9 mouse cellular contexts compared by ENCODE assay signal in genomic region chr13:13867078-13867759, GRCm38 (mm10).
A peak's percentile ranks its signal among the peaks of the same experiment; 100 is the strongest.
DNase-seq lines count a peak whose midpoint lies in the region; ATAC-seq and TF ChIP-seq lines count a peak whose summit lies in the region.
"Had no signal": no experiment of that assay in that cellular context is flagged by ENCODE, and none has a peak within 500 bp of the region (broad histone marks: within the 10 kb centered on the region; RNA-seq: fewer than 3 reads in every experiment).

No protein-coding gene starts in this region.

- 77% methylated on average over 2 of the region's 2 CpGs for WGBS in intestine, embryonic 15.5 days
- 82% methylated on average over 2 of the region's 2 CpGs for WGBS in intestine, embryonic 16.5 days
- WGBS in embryonic facial prominence, embryonic 14.5 days, result 85% methylated on average over 2 of the region's 2 CpGs

- no peaks in the 10 kb centered on the region for H3K27me3 ChIP-seq in intestine, embryonic 15.5 days (replicated peaks)
- no peaks in the 10 kb centered on the region for H3K27me3 ChIP-seq in intestine, embryonic 16.5 days (replicated peaks; ENCODE audit: control insufficient read depth, insufficient read depth, low read length)
- H3K27me3 ChIP-seq in CH12.LX (replicated peaks), result no peaks in the 10 kb centered on the region
- no peaks in the 10 kb centered on the region for H3K27me3 ChIP-seq in embryonic facial prominence, embryonic 14.5 days (replicated peaks; ENCODE audit: control insufficient read depth, insufficient read depth, low read length)

- H3K9me3 ChIP-seq in intestine, embryonic 15.5 days, result no peaks in the 10 kb centered on the region
- no peaks in the 10 kb centered on the region for H3K9me3 ChIP-seq in intestine, embryonic 16.5 days (ENCODE audit: control insufficient read depth, low read length)
- no peaks in the 10 kb centered on the region for H3K9me3 ChIP-seq in CH12.LX (replicated peaks; ENCODE audit: low read length)
- H3K9me3 ChIP-seq in embryonic facial prominence, embryonic 14.5 days (ENCODE audit: control insufficient read depth, low read length), result no peaks in the 10 kb centered on the region

- H3K4me3 ChIP-seq in intestine, embryonic 15.5 days (replicated peaks), result no peak overlapping the region
- no peak overlapping the region for H3K4me3 ChIP-seq in intestine, embryonic 16.5 days (ENCODE audit: low read length)
- H3K4me3 ChIP-seq in CH12.LX (replicated peaks in 1 of 3; ENCODE audit: low read depth in 2 of 3, low read length in 2 of 3, poor library complexity in 1 of 3), result no peak overlapping the region
- no peak overlapping the region for H3K4me3 ChIP-seq in embryonic facial prominence, embryonic 14.5 days (ENCODE audit: low read depth, low read length)

- no peaks in the 10 kb centered on the region for H3K4me1 ChIP-seq in intestine, embryonic 15.5 days (replicated peaks)
- H3K4me1 ChIP-seq in intestine, embryonic 16.5 days (ENCODE audit: control insufficient read depth, insufficient read depth, low read length), result no peaks in the 10 kb centered on the region
- H3K4me1 ChIP-seq in CH12.LX (ENCODE audit: control insufficient read depth in 1 of 2, insufficient read depth in 2 of 2), result peaks cover 0 to 5% of the 10 kb centered on the region in 2 experiments; a peak in 2 of 4 replicates
- no peaks in the 10 kb centered on the region for H3K4me1 ChIP-seq in embryonic facial prominence, embryonic 14.5 days (ENCODE audit: control insufficient read depth, insufficient read depth, low read length)

- dilution Hi-C loops in CH12.LX (cut with MboI; ENCODE audit: extremely low pct_ligation_motif_present, extremely low pct_unique_long_range_greater_than_20kb, low sequenced_read_pairs), result no loop called here

- no peak overlapping the region for H3K4me2 ChIP-seq in intestine, embryonic 15.5 days (replicated peaks)
- H3K4me2 ChIP-seq in intestine, embryonic 16.5 days (ENCODE audit: low read depth, low read length), result no peak overlapping the region
- H3K4me2 ChIP-seq in CH12.LX (ENCODE audit: insufficient read depth, low read depth, poor library complexity, severe bottlenecking), result no peak overlapping the region
- no peak overlapping the region for H3K4me2 ChIP-seq in embryonic facial prominence, embryonic 14.5 days (ENCODE audit: low read depth, low read length)

- H3K9ac ChIP-seq in intestine, embryonic 15.5 days, result no peak overlapping the region
- H3K9ac ChIP-seq in intestine, embryonic 16.5 days (ENCODE audit: low read depth, low read length), result no peak overlapping the region
- no peak overlapping the region for H3K9ac ChIP-seq in CH12.LX (ENCODE audit: insufficient read depth, low read depth)
- H3K9ac ChIP-seq in embryonic facial prominence, embryonic 14.5 days (ENCODE audit: low read depth, low read length), result no peak overlapping the region

- peak; percentile 51 for DNase-seq in CH12.LX (ENCODE audit: extremely low read depth)
- DNase-seq in embryonic facial prominence, embryonic 14.5 days (ENCODE audit: low spot score), result no peak
- DNase-seq in lung, postnatal 36 days, result peak; percentile 38
- no peak for DNase-seq in spleen, postnatal 14 days (ENCODE audit: low spot score in 2 of 2)
- DNase-seq in frontal cortex, postnatal 36 days (ENCODE audit: low spot score in 2 of 2), result no peak
- DNase-seq: liver had no signal

- H3K36me3 ChIP-seq in intestine, embryonic 15.5 days, result no peaks in the 10 kb centered on the region
- no peaks in the 10 kb centered on the region for H3K36me3 ChIP-seq in intestine, embryonic 16.5 days (ENCODE audit: control insufficient read depth, insufficient read depth, low read length)
- no peaks in the 10 kb centered on the region for H3K36me3 ChIP-seq in CH12.LX (replicated peaks in 1 of 2; ENCODE audit: control insufficient read depth in 1 of 2, insufficient read depth in 1 of 2, low read length in 1 of 2)
- H3K36me3 ChIP-seq in embryonic facial prominence, embryonic 14.5 days (ENCODE audit: control insufficient read depth, insufficient read depth, low read length), result no peaks in the 10 kb centered on the region

- no peak for TF ChIP-seq RAD21 in CH12.LX (IDR thresholded peaks at IDR 0.05; ENCODE audit: low read depth, low read length)

- no peaks in the 10 kb centered on the region for H3K79me2 ChIP-seq in CH12.LX (replicated peaks; ENCODE audit: control insufficient read depth, extremely low read depth, insufficient read depth, poor library complexity, severe bottlenecking)

- TF ChIP-seq CTCF in CH12.LX (conservative IDR thresholded peaks at IDR 0.05 in 1 of 2, IDR thresholded peaks at IDR 0.05 in 1 of 2; ENCODE audit: low read depth in 2 of 2, low read length in 2 of 2), result no peak

- no peak for TF ChIP-seq POLR2A in CH12.LX (IDR thresholded peaks at IDR 0.05; ENCODE audit: low read depth, low read length)

- ATAC-seq in intestine, embryonic 15.5 days, result 0 out of 2 replicates have a peak, but pooled peaks have one; percentile 25
- ATAC-seq in intestine, embryonic 16.5 days, result no peak
- 0 out of 2 replicates have a peak, but pooled peaks have one; percentile 37 for ATAC-seq in embryonic facial prominence, embryonic 14.5 days (ENCODE audit: low read depth)
- ATAC-seq in inflammation-experienced regulatory T-cells, adult 6 months, result no peak

- H3K27ac ChIP-seq in intestine, embryonic 15.5 days, result no peak overlapping the region
- no peak overlapping the region for H3K27ac ChIP-seq in intestine, embryonic 16.5 days (ENCODE audit: low read length)
- no peak overlapping the region for H3K27ac ChIP-seq in CH12.LX (ENCODE audit: insufficient read depth, low read depth)
- H3K27ac ChIP-seq in embryonic facial prominence, embryonic 14.5 days (replicated peaks; ENCODE audit: low read depth, low read length), result no peak overlapping the region

- in situ Hi-C loops in CH12.LX (cut with MboI; ENCODE audit: low pct_ligation_motif_present, low pct_unique_long_range_greater_than_20kb, low sequenced_read_pairs), result loop anchor here (5.0 kb wide), 1 partner anchor 350 kb away; no protein-coding TSS in a partner anchor

- no peak for TF ChIP-seq EP300 in CH12.LX (IDR thresholded peaks at IDR 0.05; ENCODE audit: low read length)

TF ChIP-seq in CH12.LX, 34 proteins besides CTCF, POLR2A, EP300 and RAD21:
- TF ChIP-seq RCOR1 (conservative IDR thresholded peaks at IDR 0.05; ENCODE audit: low read depth, low read length) (peak; percentile 96), MYC (IDR thresholded peaks at IDR 0.05; ENCODE audit: low read depth, low read length) (0 out of 2 replicates have a peak, but pooled peaks have one; percentile 32), ZNF384 (IDR thresholded peaks at IDR 0.05; ENCODE audit: low read depth, low read length) (peak; percentile 31; the same call in 1 of the 2 replicates), MEF2A (IDR thresholded peaks at IDR 0.05; ENCODE audit: borderline replicate concordance, low read depth, low read length) (no peak), KAT2A (IDR thresholded peaks at IDR 0.05; ENCODE audit: insufficient replicate concordance, low read length) (peak; percentile 59; the same call in 1 of the 2 replicates), USF2 (conservative IDR thresholded peaks at IDR 0.05; ENCODE audit: low read depth, low read length) (peak; percentile 68), ELF1 (IDR thresholded peaks at IDR 0.05; ENCODE audit: low read depth, low read length) (no peak), BHLHE40 (IDR thresholded peaks at IDR 0.05; ENCODE audit: low read depth, low read length) (no peak), HCFC1 (IDR thresholded peaks at IDR 0.05; ENCODE audit: low read depth, low read length) (peak; percentile 86), USF1 (IDR thresholded peaks at IDR 0.05; ENCODE audit: low read depth, low read length) (peak; percentile 72), MAX (IDR thresholded peaks at IDR 0.05; ENCODE audit: low read length) (peak; percentile 52; the same call in 1 of the 2 replicates), NRF1 (IDR thresholded peaks at IDR 0.05; ENCODE audit: low read depth, low read length) (peak; percentile 83)

Comparison
In these comparisons a context has a peak if more than half of its experiments do, and no peak if none do; other contexts are left out.
1. ATAC-seq: peak in intestine, embryonic 15.5 days (single experiment) and embryonic facial prominence, embryonic 14.5 days (single experiment); none in intestine, embryonic 16.5 days (single experiment) and inflammation-experienced regulatory T-cells, adult 6 months (single experiment).
2. DNase-seq: peak in CH12.LX (single experiment) and lung, postnatal 36 days (single experiment); none in embryonic facial prominence, embryonic 14.5 days (single experiment), spleen, postnatal 14 days (0 of 2) and frontal cortex, postnatal 36 days (0 of 2).